Mouse (Mus musculus): Measurements from ENCODE around the gene Rasgrf2.
A peak's percentile ranks its signal among the peaks of the same experiment; 100 is the strongest.

Gene Rasgrf2

GRCm38 (mm10) chr13:92041584-92042563 lies 89.6 kb downstream of the Rasgrf2 start:
- no peak for DNase-seq

- DNase-seq = no peak
These were observed 100.9 kb downstream of the Rasgrf2 start for GRCm38 (mm10) chr13:92030364-92031057.

GRCm38 (mm10) chr13:92029666-92030065 lies 101.8 kb downstream of the Rasgrf2 start:
- no peak for DNase-seq

GRCm38 (mm10) chr13:92027951-92028350 lies 103.5 kb downstream of the Rasgrf2 start:
- no peak for DNase-seq

- peak in 1 of 2 experiments; percentile 28 for DNase-seq
These were observed 104.8 kb downstream of the Rasgrf2 start for GRCm38 (mm10) chr13:92026651-92027050.

GRCm38 (mm10) chr13:92025124-92025523 lies 106.3 kb downstream of the Rasgrf2 start:
- DNase-seq = no peak

- DNase-seq = no peak
These were observed 109.3 kb downstream of the Rasgrf2 start for GRCm38 (mm10) chr13:92022202-92022601.

GRCm38 (mm10) chr13:91996929-91997328 lies 134.5 kb downstream of the Rasgrf2 start:
- DNase-seq = no peak

- no peak for DNase-seq
These were observed 140.0 kb downstream of the Rasgrf2 start for GRCm38 (mm10) chr13:91991412-91991811.

- no peak for DNase-seq
These were observed 140.7 kb downstream of the Rasgrf2 start for GRCm38 (mm10) chr13:91990709-91991284.

- no peak for DNase-seq
These were observed 143.1 kb downstream of the Rasgrf2 start for GRCm38 (mm10) chr13:91988378-91988777.

- DNase-seq = no peak
These were observed 144.5 kb downstream of the Rasgrf2 start for GRCm38 (mm10) chr13:91986958-91987357.

GRCm38 (mm10) chr13:91985915-91986589 lies 145.4 kb downstream of the Rasgrf2 start:
- DNase-seq = no peak

- DNase-seq = no peak
These were observed 146.4 kb downstream of the Rasgrf2 start for GRCm38 (mm10) chr13:91985019-91985418.

GRCm38 (mm10) chr13:91982080-91982479 lies 149.4 kb downstream of the Rasgrf2 start:
- no peak for DNase-seq

- DNase-seq = no peak
These were observed 150.0 kb downstream of the Rasgrf2 start for GRCm38 (mm10) chr13:91981414-91981813.

- no peak for DNase-seq
These were observed 154.5 kb downstream of the Rasgrf2 start for GRCm38 (mm10) chr13:91976971-91977370.

- no peak for DNase-seq
These were observed 154.9 kb downstream of the Rasgrf2 start for GRCm38 (mm10) chr13:91976541-91976940.

GRCm38 (mm10) chr13:91974154-91974553 lies 157.3 kb downstream of the Rasgrf2 start:
- DNase-seq = no peak

- no peak for DNase-seq
These were observed 160.2 kb downstream of the Rasgrf2 start for GRCm38 (mm10) chr13:91971246-91971645.

GRCm38 (mm10) chr13:91956474-91956873 lies 175.0 kb downstream of the Rasgrf2 start:
- DNase-seq = no peak

- no peak for DNase-seq
These were observed 175.8 kb downstream of the Rasgrf2 start for GRCm38 (mm10) chr13:91955646-91956045.

- DNase-seq = no peak
These were observed 176.3 kb downstream of the Rasgrf2 start for GRCm38 (mm10) chr13:91955175-91955574.

Measured in kidney, postnatal 25 days (tissue).